Mouse (Mus musculus) adrenal gland, postnatal 14 days (tissue): Measurements from ENCODE around the gene Nub1. TPM values are rescaled to one million over a fixed set of nuclear protein-coding genes. Genes with fewer than 3 reads are reported as not detected.
A peak's percentile ranks its signal among the peaks of the same experiment; 100 is the strongest.

ENCODE experiments used
- DNase-seq: peaks from one replicate; pipeline ENCODE4 v3.0.0; 2021; ENCODE audit warnings: mixed read lengths
- total RNA-seq: library from RNA; stranded (reverse); gene quantifications from 2 replicates; pipeline ENCODE4 v1.2.3, GENCODE M21; 2021

Nub1 gene
- total RNA-seq, 1 experiment from 2014 or later, result 45.4 TPM

- no peak for DNase-seq
Measured at GRCm38 (mm10) chr5:24741172-24741885, 56.0 kb downstream of the Nub1 start.

- DNase-seq, result peak; percentile 45
Measured at GRCm38 (mm10) chr5:24743956-24744355, 58.6 kb downstream of the Nub1 start.

DNA sequence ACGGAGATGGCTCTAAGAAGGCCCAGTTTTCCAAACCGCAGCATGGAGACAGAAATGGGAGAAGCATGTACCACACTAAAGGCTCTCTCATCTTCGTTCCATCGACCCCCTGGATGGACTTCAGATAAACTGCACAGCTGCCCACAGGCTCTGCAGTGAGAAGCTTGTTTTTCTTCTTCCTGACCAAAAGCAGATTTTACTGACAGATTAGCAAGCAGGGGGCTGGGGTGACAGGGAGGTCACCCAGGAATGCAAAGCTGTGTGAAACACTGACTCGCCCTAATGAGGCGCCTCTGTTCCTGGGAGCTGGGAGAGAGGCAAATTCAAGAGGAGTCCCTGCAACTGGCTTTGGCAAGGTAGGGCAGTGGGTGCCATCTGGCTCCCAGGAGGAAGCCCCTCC lies 62.2 kb downstream of the Nub1 start:
- DNase-seq, result no peak

DNA sequence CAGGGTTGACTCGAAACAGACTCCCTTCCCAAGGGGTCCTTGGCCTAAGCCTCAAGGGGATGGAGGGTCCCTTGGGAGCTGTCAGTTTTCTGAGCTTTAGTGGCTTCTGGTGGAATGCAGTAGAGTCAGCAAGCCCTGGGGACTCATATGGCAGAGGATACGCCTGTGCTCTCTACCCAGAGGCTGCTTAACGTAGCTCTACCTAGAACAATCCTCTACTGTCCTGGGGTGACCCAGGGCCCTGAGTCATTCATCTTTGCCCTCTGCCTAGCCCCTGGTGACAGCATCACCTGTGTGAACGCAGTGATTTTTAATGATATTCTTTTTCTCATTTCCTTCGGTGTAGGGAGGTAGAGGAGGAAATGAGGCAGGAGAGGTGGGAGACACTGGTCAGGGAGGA lies 64.4 kb downstream of the Nub1 start:
- no peak for DNase-seq

- peak; percentile 94 for DNase-seq
Measured at GRCm38 (mm10) chr5:24750321-24751304, 65.3 kb downstream of the Nub1 start.

- peak; percentile 85 for DNase-seq
Measured at GRCm38 (mm10) chr5:24751305-24752174, 66.2 kb downstream of the Nub1 start.

DNA sequence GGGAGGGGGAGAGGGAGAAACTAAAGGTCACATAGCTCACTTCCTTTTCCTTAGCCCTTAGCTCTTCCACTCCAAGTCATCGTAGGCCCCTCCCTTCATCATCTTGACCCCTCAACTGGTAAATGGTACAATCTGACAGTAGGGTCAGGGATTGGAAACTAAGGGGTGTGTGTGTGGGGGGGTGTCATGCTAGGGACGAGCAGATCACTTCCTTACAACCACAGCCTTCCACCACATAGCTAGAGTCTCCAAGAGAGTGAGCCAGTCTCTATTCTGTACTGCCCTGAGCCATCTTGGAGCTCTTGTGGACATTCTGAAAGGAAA lies 66.8 kb downstream of the Nub1 start:
- DNase-seq, result no peak

GRCm38 (mm10) chr5:24756931-24757330 lies 71.6 kb downstream of the Nub1 start:
- no peak for DNase-seq

DNA sequence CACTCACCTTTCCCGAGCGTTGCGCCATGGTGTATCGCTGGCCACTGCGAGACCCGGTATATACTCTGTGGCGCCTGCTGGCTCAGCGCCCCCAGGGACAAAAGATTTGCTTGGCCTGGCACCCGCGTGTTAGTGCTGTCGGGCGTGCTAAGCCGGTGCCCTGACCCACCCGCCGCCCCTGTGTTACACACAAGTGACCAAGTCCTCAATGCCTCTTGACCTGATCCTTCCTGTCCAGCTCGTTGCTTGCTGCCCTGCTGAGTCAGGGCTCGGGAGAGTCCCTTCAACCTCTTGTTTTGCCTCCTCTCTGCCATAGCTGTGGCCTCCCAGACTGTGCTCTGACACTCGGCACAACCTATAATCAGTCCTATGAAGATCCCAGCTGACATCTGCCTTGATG lies 72.5 kb downstream of the Nub1 start, which contains the start of gene Crygn:
Gene Crygn, minus strand, starts transcription at position 193 of the 400 bp plus-strand sequence.
- DNase-seq, result no peak

Other genes with a start within 250 kb of the Nub1 start
- 113 and 122 TPM in 2 replicates for gene Fastk, start 240.2 kb upstream of the Nub1 start, total RNA-seq
- 8.6 and 10.6 TPM in 2 replicates for gene Tmub1, start 237.7 kb upstream of the Nub1 start, total RNA-seq
- gene Agap3, start 233.4 kb upstream of the Nub1 start, total RNA-seq, result 64.0 and 72.0 TPM in 2 replicates
- not detected in 2 replicates for gene Gbx1, start 158.3 kb upstream of the Nub1 start, total RNA-seq
- 0.15 and 0.19 TPM in 2 replicates for gene Asb10, start 144.6 kb upstream of the Nub1 start, total RNA-seq
- gene 4931409K22Rik, start 128.7 kb upstream of the Nub1 start, total RNA-seq, result not detected in 2 replicates
- 59.3 and 67.0 TPM in 2 replicates for gene Abcf2, start 108.1 kb upstream of the Nub1 start, total RNA-seq
- 32.3 and 44.0 TPM in 2 replicates for gene Chpf2, start 98.8 kb upstream of the Nub1 start, total RNA-seq
- 15.5 and 24.3 TPM in 2 replicates for gene Smarcd3, start 61.1 kb upstream of the Nub1 start, total RNA-seq
- gene Wdr86, start 45.2 kb downstream of the Nub1 start, total RNA-seq, result 1.9 and 2.6 TPM in 2 replicates
- 2.6 and 2.9 TPM in 2 replicates for gene Crygn, start 72.5 kb downstream of the Nub1 start, total RNA-seq
- 68.6 and 76.1 TPM in 2 replicates for gene Rheb, start 157.1 kb downstream of the Nub1 start, total RNA-seq